Mouse (Mus musculus): ENCODE data around the gene Gm28372. TPM values are rescaled to one million over a fixed set of nuclear protein-coding genes. Genes with fewer than 3 reads are reported as not detected.
"Not testable (repeated sequence)": the region's sequence is repeated elsewhere in the genome, so short reads cannot be mapped to it uniquely, and the experiment has no call there.

Gm28372 gene
- total and polyA plus RNA-seq, 3 experiments = not detected

DNA sequence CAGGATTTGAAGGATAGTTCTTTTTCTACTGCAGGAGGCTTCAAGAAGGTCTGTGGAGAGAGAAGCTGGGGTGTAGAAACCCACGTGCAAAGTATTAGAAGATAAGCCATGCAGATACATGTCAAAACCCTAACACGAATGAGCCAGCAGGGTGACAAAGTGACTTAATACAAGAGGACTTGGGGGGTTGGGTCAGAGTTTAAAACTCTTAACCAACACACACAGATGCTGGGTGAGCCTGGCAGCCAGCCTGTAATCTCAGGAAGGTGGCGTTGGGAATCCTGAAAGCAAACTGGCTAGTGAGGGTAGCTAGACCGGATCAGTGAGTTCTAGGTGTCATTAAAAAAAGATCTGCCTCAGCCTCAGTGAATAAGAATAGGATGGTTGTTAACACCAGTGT, 37.7 kb upstream of the Gm28372 start:
- Histone ChIP-seq H3K27ac (ENCODE audit: control insufficient read depth, low read depth, low read length) (no peak overlapping the region), H3K79me2 (ENCODE audit: control insufficient read depth, insufficient read depth, low read length, poor library complexity) (no peaks in the 10 kb centered on the region), H3K4me3 (ENCODE audit: control insufficient read depth in 1 of 2, insufficient read depth in 1 of 2, low read depth in 2 of 2, low read length in 2 of 2) (no peak overlapping the region), H3K27me3 (ENCODE audit: control insufficient read depth in 1 of 2, insufficient read depth in 2 of 2, low read length in 2 of 2) (no peaks in the 10 kb centered on the region), H3K36me3 (ENCODE audit: control insufficient read depth in 1 of 2, insufficient read depth in 2 of 2, low read length in 2 of 2) (no peaks in the 10 kb centered on the region), H3K9ac (ENCODE audit: control insufficient read depth, low read depth, low read length, poor library complexity, severe bottlenecking) (no peak overlapping the region), H3K4me1 (ENCODE audit: control insufficient read depth in 1 of 2, insufficient read depth in 2 of 2, low read length in 2 of 2) (peaks cover 0 to 3% of the 10 kb centered on the region in 2 experiments; a peak in 1 of 4 replicates), H3K9me3 (replicated peaks; ENCODE audit: insufficient read depth, low read length) (no peaks in the 10 kb centered on the region)
- TF ChIP-seq ZC3H11A (IDR thresholded peaks at IDR 0.05; ENCODE audit: low read depth, low read length) (no peak), BHLHE40 (IDR thresholded peaks at IDR 0.05; ENCODE audit: borderline replicate concordance, low read depth, low read length) (no peak), NELFE (IDR thresholded peaks at IDR 0.05; ENCODE audit: low read depth, low read length) (no peak), ZNF384 (IDR thresholded peaks at IDR 0.05; ENCODE audit: low read depth, low read length) (no peak), POLR2AphosphoS2 (IDR thresholded peaks at IDR 0.05; ENCODE audit: low read length) (no peak), GATA1 (IDR thresholded peaks at IDR 0.05; ENCODE audit: low read depth, low read length) (no peak), SMC3 (IDR thresholded peaks at IDR 0.05; ENCODE audit: low read depth, low read length) (no peak), RCOR1 (IDR thresholded peaks at IDR 0.05; ENCODE audit: low read depth, low read length) (no peak), USF2 (IDR thresholded peaks at IDR 0.05; ENCODE audit: borderline replicate concordance in 1 of 2, insufficient read depth in 1 of 2, low read depth in 1 of 2, low read length in 2 of 2) (no peak), MAFK (IDR thresholded peaks at IDR 0.05; ENCODE audit: borderline replicate concordance, low read depth, low read length) (no peak), UBTF (IDR thresholded peaks at IDR 0.05; ENCODE audit: borderline replicate concordance, insufficient read depth, low read depth, low read length) (no peak), MAZ (IDR thresholded peaks at IDR 0.05; ENCODE audit: low read depth, low read length) (no peak), TAL1 (IDR thresholded peaks at IDR 0.05; ENCODE audit: low read length) (no peak), POLR2A (IDR thresholded peaks at IDR 0.05; ENCODE audit: control insufficient read depth in 1 of 2, insufficient read depth in 1 of 2, low read depth in 1 of 2, low read length in 2 of 2, poor library complexity in 1 of 2) (no peak), CHD2 (IDR thresholded peaks at IDR 0.05; ENCODE audit: low read length) (no peak), ELF1 (IDR thresholded peaks at IDR 0.05; ENCODE audit: low read depth, low read length) (no peak), USF1 (IDR thresholded peaks at IDR 0.05; ENCODE audit: low read depth, low read length) (no peak), MXI1 (IDR thresholded peaks at IDR 0.05; ENCODE audit: low read depth, low read length) (no peak), ZMIZ1 (IDR thresholded peaks at IDR 0.05; ENCODE audit: low read depth, low read length) (no peak)
- DNase-seq (ENCODE audit: low read depth, low spot score) = no peak

DNA sequence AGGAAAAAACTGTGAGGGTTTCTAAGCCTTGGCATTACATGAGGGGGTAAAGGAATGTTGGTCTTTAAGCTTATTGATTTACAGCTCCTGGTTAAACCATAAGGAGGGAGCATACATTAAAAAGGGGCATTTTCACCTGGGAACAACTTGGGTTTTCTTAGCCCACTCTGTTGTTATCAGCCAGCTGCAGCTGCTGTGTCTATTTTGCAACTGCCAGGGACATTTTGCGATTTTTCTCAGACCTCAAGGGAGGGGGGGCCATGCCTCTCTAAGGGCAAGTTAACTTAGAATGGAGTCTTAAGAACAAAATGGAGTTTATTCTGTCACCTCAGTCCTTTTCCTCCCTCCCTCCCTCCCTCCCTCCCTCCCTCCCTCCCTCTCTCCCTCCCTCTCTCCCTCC, 32.0 kb upstream of the Gm28372 start:
- H3K79me2 ChIP-seq (ENCODE audit: control insufficient read depth, insufficient read depth, low read length, poor library complexity); H3K9me3 ChIP-seq (replicated peaks; ENCODE audit: insufficient read depth, low read length); H3K27ac ChIP-seq (ENCODE audit: control insufficient read depth, low read depth, low read length); H3K4me1 ChIP-seq (ENCODE audit: control insufficient read depth in 1 of 2, insufficient read depth in 2 of 2, low read length in 2 of 2); H3K9ac ChIP-seq (ENCODE audit: control insufficient read depth, low read depth, low read length, poor library complexity, severe bottlenecking); H3K27me3 ChIP-seq (ENCODE audit: control insufficient read depth in 1 of 2, insufficient read depth in 2 of 2, low read length in 2 of 2); H3K36me3 ChIP-seq (ENCODE audit: control insufficient read depth in 1 of 2, insufficient read depth in 2 of 2, low read length in 2 of 2); H3K4me3 ChIP-seq (ENCODE audit: control insufficient read depth in 1 of 2, insufficient read depth in 1 of 2, low read depth in 2 of 2, low read length in 2 of 2): not testable (repeated sequence)
- TF ChIP-seq EP300 (IDR thresholded peaks at IDR 0.05; ENCODE audit: low read depth in 1 of 2, low read length in 2 of 2) (peak; percentile 59 to 78; a peak in 3 of 4 replicates), TAL1 (IDR thresholded peaks at IDR 0.05; ENCODE audit: low read length) (peak; percentile 86), GATA1 (IDR thresholded peaks at IDR 0.05; ENCODE audit: low read depth, low read length) (peak; percentile 57; the same call in 1 of the 2 replicates), SIN3A (IDR thresholded peaks at IDR 0.05; ENCODE audit: low read length) (0 out of 2 replicates have a peak, but pooled peaks have one; percentile 13), ETS1 (IDR thresholded peaks at IDR 0.05; ENCODE audit: low read depth, low read length) (0 out of 2 replicates have a peak, but pooled peaks have one; percentile 24), TCF12 (IDR thresholded peaks at IDR 0.05; ENCODE audit: low read depth, low read length) (peak; percentile 87)
- peak; percentile 70 for DNase-seq (ENCODE audit: low read depth, low spot score)
